Mouse (Mus musculus) limb, embryonic 13.5 days (tissue): ENCODE data around the gene Clns1a. TPM values are rescaled to one million over a fixed set of nuclear protein-coding genes. Genes with fewer than 3 reads are reported as not detected.

Experiments
- ATAC-seq: fragments of 200-750 bp; cut with Nextera tagmentation; 2 replicates; pipeline ENCODE4 v1.8.0; 2017; ENCODE audit warnings: low read depth, moderate number of reproducible peaks, moderate TSS enrichment; ENCODE audit not compliant: low FRiP score
- H3K27ac ChIP-seq: fragments of 300-500 bp; sonication (generic); 2 replicates; pipeline ENCODE4 v1.5.1; 2015; ENCODE audit warnings: inconsistent platforms, mild to moderate bottlenecking, moderate library complexity
- H3K27me3 ChIP-seq: fragments of 300-500 bp; sonication (generic); 2 replicates; pipeline ENCODE4 v1.6.1; 2015; ENCODE audit warnings: mild to moderate bottlenecking, inconsistent platforms
- H3K36me3 ChIP-seq: fragments of 300-500 bp; sonication (generic); 2 replicates; pipeline ENCODE4 v1.6.1; 2015; ENCODE audit warnings: inconsistent platforms, mild to moderate bottlenecking, moderate library complexity
- H3K4me1 ChIP-seq: fragments of 300-500 bp; sonication (generic); 2 replicates; pipeline ENCODE4 v1.6.1; 2015; ENCODE audit warnings: inconsistent platforms
- H3K4me2 ChIP-seq: fragments of 300-500 bp; sonication (generic); replicated peaks from 2 replicates; pipeline ENCODE4 v1.6.1; 2015; ENCODE audit warnings: inconsistent platforms, mild to moderate bottlenecking, moderate library complexity
- H3K4me3 ChIP-seq: fragments of 300-500 bp; sonication (generic); 2 replicates; pipeline ENCODE4 v1.5.1; 2015; ENCODE audit warnings: moderate library complexity, mild to moderate bottlenecking, inconsistent platforms
- H3K9ac ChIP-seq: fragments of 300-500 bp; sonication (generic); 2 replicates; pipeline ENCODE4 v1.6.1; 2015; ENCODE audit warnings: mild to moderate bottlenecking, inconsistent platforms
- H3K9me3 ChIP-seq: fragments of 300-500 bp; sonication (generic); 2 replicates; pipeline ENCODE4 v1.6.1; 2016; ENCODE audit warnings: inconsistent platforms
- WGBS: fragments of 180-500 bp; shearing (Covaris S2); methylation state at CpG from one replicate; pipeline ENCODE4 v1.1.7; 2015; 5-methylcytosine and 5-hydroxymethylcytosine counted together
- polyA plus RNA-seq: library from polyadenylated mRNA; unstranded; fragments of >200 nt; fragmentation: Nextera tagmentation; extraction: Ambion mirVana; gene quantifications from 2 replicates; pipeline ENCODE4 v1.2.1, GENCODE M21; 2015

Gene Clns1a
- polyA plus RNA-seq, 1 experiment from 2014 or later, result 229 TPM

- ATAC-seq, result no peak
- Histone ChIP-seq H3K9ac (no peak overlapping the region), H3K36me3 (peaks cover 36% of the 10 kb centered on the region), H3K27me3 (no peaks in the 10 kb centered on the region), H3K4me2 (no peak overlapping the region), H3K4me1 (no peaks in the 10 kb centered on the region), H3K27ac (no peak overlapping the region), H3K4me3 (no peak overlapping the region), H3K9me3 (no peaks in the 10 kb centered on the region)
- 95% methylated on average over 3 of the region's 3 CpGs for WGBS
These were observed 12.8 kb downstream of the Clns1a start for GRCm38 (mm10) chr7:97709204-97709603.

GRCm38 (mm10) chr7:97714651-97715050 is 18.2 kb downstream of the Clns1a start:
- ATAC-seq, result no peak
- no peaks in the 10 kb centered on the region for H3K27me3 ChIP-seq
- H3K4me2 ChIP-seq, result no peak overlapping the region
- peaks cover 72% of the 10 kb centered on the region for H3K36me3 ChIP-seq
- no peaks in the 10 kb centered on the region; the same call in 1 of the 2 replicates for H3K9me3 ChIP-seq
- no peak overlapping the region for H3K27ac ChIP-seq
- H3K9ac ChIP-seq, result no peak overlapping the region
- 94% methylated on average over 5 of the region's 5 CpGs for WGBS
- H3K4me3 ChIP-seq, result no peak overlapping the region
- H3K4me1 ChIP-seq, result no peaks in the 10 kb centered on the region

- WGBS, result 97% methylated on average over 1 of the region's 1 CpGs
- Histone ChIP-seq H3K9me3 (no peaks in the 10 kb centered on the region; the same call in 1 of the 2 replicates), H3K36me3 (peaks cover 83% of the 10 kb centered on the region), H3K4me3 (no peak overlapping the region), H3K27me3 (no peaks in the 10 kb centered on the region), H3K4me2 (no peak overlapping the region), H3K4me1 (no peaks in the 10 kb centered on the region), H3K9ac (no peak overlapping the region), H3K27ac (no peak overlapping the region)
- ATAC-seq, result no peak
These were observed 20.9 kb downstream of the Clns1a start for GRCm38 (mm10) chr7:97717326-97717725.

GRCm38 (mm10) chr7:97719078-97719477 is 22.6 kb downstream of the Clns1a start:
- H3K9ac ChIP-seq, result no peak overlapping the region
- H3K27ac ChIP-seq, result no peak overlapping the region
- ATAC-seq, result no peak
- 78% methylated on average over 5 of the region's 5 CpGs for WGBS
- no peak overlapping the region for H3K4me3 ChIP-seq
- no peaks in the 10 kb centered on the region; the same call in 1 of the 2 replicates for H3K9me3 ChIP-seq
- no peaks in the 10 kb centered on the region for H3K27me3 ChIP-seq
- H3K36me3 ChIP-seq, result peaks cover 80% of the 10 kb centered on the region
- no peaks in the 10 kb centered on the region for H3K4me1 ChIP-seq
- H3K4me2 ChIP-seq, result no peak overlapping the region

- H3K36me3 ChIP-seq, result peaks cover 76% of the 10 kb centered on the region
- no peaks in the 10 kb centered on the region for H3K9me3 ChIP-seq
- no peak overlapping the region for H3K4me3 ChIP-seq
- no peak overlapping the region for H3K27ac ChIP-seq
- H3K4me1 ChIP-seq, result no peaks in the 10 kb centered on the region
- H3K4me2 ChIP-seq, result no peak overlapping the region
- 85% methylated on average over 5 of the region's 5 CpGs for WGBS
- ATAC-seq, result no peak
- no peaks in the 10 kb centered on the region for H3K27me3 ChIP-seq
- H3K9ac ChIP-seq, result no peak overlapping the region
These were observed 23.7 kb downstream of the Clns1a start for GRCm38 (mm10) chr7:97720109-97720508.

- H3K4me2 ChIP-seq, result no peak overlapping the region
- H3K4me1 ChIP-seq, result no peaks in the 10 kb centered on the region
- no peaks in the 10 kb centered on the region for H3K27me3 ChIP-seq
- no peak for ATAC-seq
- WGBS, result 94% methylated on average over 7 of the region's 7 CpGs
- no peak overlapping the region for H3K9ac ChIP-seq
- no peak overlapping the region for H3K4me3 ChIP-seq
- H3K36me3 ChIP-seq, result peaks cover 71% of the 10 kb centered on the region
- H3K27ac ChIP-seq, result no peak overlapping the region
- H3K9me3 ChIP-seq, result no peaks in the 10 kb centered on the region
These were observed 26.0 kb downstream of the Clns1a start for GRCm38 (mm10) chr7:97722278-97722918.

GRCm38 (mm10) chr7:97723646-97724538 is 27.5 kb downstream of the Clns1a start:
- Histone ChIP-seq H3K27me3 (no peaks in the 10 kb centered on the region), H3K4me2 (no peak overlapping the region), H3K36me3 (peaks cover 63% of the 10 kb centered on the region), H3K4me3 (no peak overlapping the region), H3K27ac (no peak overlapping the region), H3K9me3 (no peaks in the 10 kb centered on the region), H3K9ac (no peak overlapping the region), H3K4me1 (no peaks in the 10 kb centered on the region)
- no peak for ATAC-seq
- WGBS, result 86% methylated on average over 11 of the region's 11 CpGs

GRCm38 (mm10) chr7:97725401-97725800 is 29.0 kb downstream of the Clns1a start:
- no peak for ATAC-seq
- Histone ChIP-seq H3K9ac (no peak overlapping the region), H3K4me2 (no peak overlapping the region), H3K9me3 (no peaks in the 10 kb centered on the region), H3K4me3 (no peak overlapping the region), H3K27me3 (no peaks in the 10 kb centered on the region), H3K4me1 (no peaks in the 10 kb centered on the region), H3K36me3 (peaks cover 50% of the 10 kb centered on the region), H3K27ac (no peak overlapping the region)
- WGBS, result 98% methylated on average over 6 of the region's 6 CpGs

GRCm38 (mm10) chr7:97726080-97726479 is 29.6 kb downstream of the Clns1a start:
- H3K27ac ChIP-seq, result no peak overlapping the region
- peaks cover 46% of the 10 kb centered on the region for H3K36me3 ChIP-seq
- no peak for ATAC-seq
- no peak overlapping the region for H3K9ac ChIP-seq
- no peak overlapping the region for H3K4me2 ChIP-seq
- 85% methylated on average over 7 of the region's 7 CpGs for WGBS
- no peaks in the 10 kb centered on the region for H3K9me3 ChIP-seq
- H3K4me1 ChIP-seq, result no peaks in the 10 kb centered on the region
- H3K4me3 ChIP-seq, result no peak overlapping the region
- no peaks in the 10 kb centered on the region for H3K27me3 ChIP-seq

- ATAC-seq, result no peak
- Histone ChIP-seq H3K27ac (no peak overlapping the region), H3K4me1 (no peaks in the 10 kb centered on the region), H3K4me2 (no peak overlapping the region), H3K4me3 (no peak overlapping the region), H3K9me3 (no peaks in the 10 kb centered on the region), H3K36me3 (peaks cover 44% of the 10 kb centered on the region), H3K9ac (no peak overlapping the region), H3K27me3 (no peaks in the 10 kb centered on the region)
- 79% methylated on average over 7 of the region's 7 CpGs for WGBS
These were observed 30.3 kb downstream of the Clns1a start for GRCm38 (mm10) chr7:97726778-97727177.

- Histone ChIP-seq H3K27ac (no peak overlapping the region), H3K27me3 (no peaks in the 10 kb centered on the region), H3K4me1 (no peaks in the 10 kb centered on the region), H3K9me3 (no peaks in the 10 kb centered on the region), H3K4me3 (no peak overlapping the region), H3K36me3 (peaks cover 33% of the 10 kb centered on the region), H3K9ac (no peak overlapping the region), H3K4me2 (no peak overlapping the region)
- ATAC-seq, result no peak
- WGBS, result 76% methylated on average over 14 of the region's 14 CpGs
These were observed 32.5 kb downstream of the Clns1a start for GRCm38 (mm10) chr7:97728666-97729614.

- Histone ChIP-seq H3K36me3 (peaks cover 22% of the 10 kb centered on the region), H3K27me3 (no peaks in the 10 kb centered on the region), H3K9ac (no peak overlapping the region), H3K4me2 (no peak overlapping the region), H3K9me3 (no peaks in the 10 kb centered on the region), H3K4me1 (no peaks in the 10 kb centered on the region), H3K27ac (no peak overlapping the region), H3K4me3 (no peak overlapping the region)
- WGBS, result 75% methylated on average over 3 of the region's 3 CpGs
- no peak for ATAC-seq
These were observed 34.0 kb downstream of the Clns1a start for GRCm38 (mm10) chr7:97730427-97730826.
